Mouse (Mus musculus) left cerebral cortex, adult 6 months (tissue): Measurements from ENCODE around the gene Bckdk. TPM values are rescaled to one million over a fixed set of nuclear protein-coding genes. Genes with fewer than 3 reads are reported as not detected.

ENCODE experiments used
- long read RNA-seq, 2 experiments: library from polyadenylated mRNA; unstranded; transcript quantifications; one replicate each; pipeline ENCODE4 v2.0.0; 2019 to 2020
- polyA plus RNA-seq: library from polyadenylated mRNA; unstranded; fragments of <200 nt; fragmentation: Nextera tagmentation; gene quantifications from 2 replicates; pipeline ENCODE4 v1.2.3, GENCODE M21; 2021

Gene Bckdk
- 46.2 and 65.9 TPM in 2 replicates for polyA plus RNA-seq
- long read RNA-seq, experiment 1, transcript Bckdk-201 (12 exons, 3,405 nt), result major isoform, 231 of 304 reads
- long read RNA-seq, experiment 1, partial matches to known transcripts, result 28 of 304 reads
- long read RNA-seq, experiment 1, other reads (novel, unspliced or antisense), result 45 of 304 reads
- long read RNA-seq, experiment 2, transcript Bckdk-201 (12 exons, 3,405 nt), result major isoform, 58 of 75 reads
- long read RNA-seq, experiment 2, partial matches to known transcripts, result 15 of 75 reads
- long read RNA-seq, experiment 2, other reads (novel, unspliced or antisense), result 2 of 75 reads

GRCm38 (mm10) chr7:127903971-127904796 is at the start of gene Bckdk:
Gene Bckdk (plus strand): TSS chr7:127904082.

GRCm38 (mm10) chr7:127876041-127876466 is 27.8 kb upstream of the Bckdk start, which contains the start of gene Zfp646:
Gene Zfp646 (plus strand): TSS chr7:127876221.

GRCm38 (mm10) chr7:127876467-127877348 is 27.2 kb upstream of the Bckdk start, which contains the start of gene Zfp668:
Gene Zfp668 (minus strand): TSS chr7:127876828.

GRCm38 (mm10) chr7:127890798-127891197 is 13.1 kb upstream of the Bckdk start, which contains the start of gene Prss53:
Gene Prss53 (minus strand): TSS chr7:127890970.

GRCm38 (mm10) chr7:127895442-127895841 is 8.4 kb upstream of the Bckdk start, which contains the start of the genes Gm21974 and Vkorc1:
Gene Gm21974 (minus strand): TSS chr7:127895454.
Gene Vkorc1 (minus strand): TSS chr7:127895617.

GRCm38 (mm10) chr7:127912190-127912871 is 8.4 kb downstream of the Bckdk start, which contains the start of gene Kat8:
Gene Kat8 (plus strand): TSS chr7:127912516.

GRCm38 (mm10) chr7:127929923-127930322 is 26.0 kb downstream of the Bckdk start, which contains the start of gene Prss8:
Gene Prss8 (minus strand): TSS chr7:127930104.

GRCm38 (mm10) chr7:127946470-127947023 is 42.7 kb downstream of the Bckdk start, which contains the start of gene Prss36:
Gene Prss36 (minus strand): TSS chr7:127946725.

Other genes starting within 250 kb of the Bckdk start
- gene Bcl7c, start 195.1 kb upstream of the Bckdk start, polyA plus RNA-seq, result 3.8 and 12.7 TPM in 2 replicates
- gene Ctf1, start 191.3 kb upstream of the Bckdk start, polyA plus RNA-seq, result 0.44 and 3.5 TPM in 2 replicates
- 0.06 TPM in 1 of 2 replicates, not detected in the other for gene Ctf2, start 171.9 kb upstream of the Bckdk start, polyA plus RNA-seq
- 0.92 and 1.6 TPM in 2 replicates for gene Fbxl19, start 159.5 kb upstream of the Bckdk start, polyA plus RNA-seq
- gene Orai3, start 134.3 kb upstream of the Bckdk start, polyA plus RNA-seq, result 18.3 and 21.9 TPM in 2 replicates
- 5.7 and 26.7 TPM in 2 replicates for gene Setd1a, start 127.4 kb upstream of the Bckdk start, polyA plus RNA-seq
- gene Gm49388, start 118.5 kb upstream of the Bckdk start, polyA plus RNA-seq, result not detected in 2 replicates
- 5.9 and 9.1 TPM in 2 replicates for gene Hsd3b7, start 103.5 kb upstream of the Bckdk start, polyA plus RNA-seq
- gene Stx4a, start 79.8 kb upstream of the Bckdk start, polyA plus RNA-seq, result 12.9 and 16.7 TPM in 2 replicates
- 37.7 and 70.1 TPM in 2 replicates for gene Stx1b, start 79.5 kb upstream of the Bckdk start, polyA plus RNA-seq
- 4.4 and 5.4 TPM in 2 replicates for gene Zfp646, start 27.9 kb upstream of the Bckdk start, polyA plus RNA-seq
- 9.6 and 10.1 TPM in 2 replicates for gene Zfp668, start 27.3 kb upstream of the Bckdk start, polyA plus RNA-seq
- 0.63 and 0.69 TPM in 2 replicates for gene Prss53, start 13.1 kb upstream of the Bckdk start, polyA plus RNA-seq
- gene Gm21974, start 8.6 kb upstream of the Bckdk start, polyA plus RNA-seq, result 0.19 TPM in 1 of 2 replicates, not detected in the other
- 88.5 and 90.1 TPM in 2 replicates for gene Vkorc1, start 8.5 kb upstream of the Bckdk start, polyA plus RNA-seq
- gene Kat8, start 8.4 kb downstream of the Bckdk start, polyA plus RNA-seq, result 15.4 and 18.4 TPM in 2 replicates
- 0.06 TPM in 1 of 2 replicates, not detected in the other for gene Prss8, start 26.0 kb downstream of the Bckdk start, polyA plus RNA-seq
- 15.3 and 15.8 TPM in 2 replicates for gene Prss36, start 42.6 kb downstream of the Bckdk start, polyA plus RNA-seq
- gene Fus, start 63.4 kb downstream of the Bckdk start, polyA plus RNA-seq, result 10.8 and 13.0 TPM in 2 replicates
- gene Pycard, start 89.8 kb downstream of the Bckdk start, polyA plus RNA-seq, result 15.8 and 26.1 TPM in 2 replicates
- not detected in 2 replicates for gene Trim72, start 99.9 kb downstream of the Bckdk start, polyA plus RNA-seq
- 2.4 and 2.5 TPM in 2 replicates for gene Itgam, start 158.6 kb downstream of the Bckdk start, polyA plus RNA-seq
- gene Gm49368, start 158.6 kb downstream of the Bckdk start, polyA plus RNA-seq, result 0.03 TPM in 1 of 2 replicates, not detected in the other
- gene Itgax, start 225.5 kb downstream of the Bckdk start, polyA plus RNA-seq, result 0.11 and 0.14 TPM in 2 replicates